Mouse (Mus musculus): ENCODE results near the gene Ifna5.

- TF ChIP-seq POLR2A (IDR thresholded peaks at IDR 0.05; ENCODE audit: low read depth, low read length) (no peak), CTCF (conservative IDR thresholded peaks at IDR 0.05; ENCODE audit: insufficient read depth, insufficient read length, low read depth, low read length) (peak; percentile 97)
Measured at GRCm38 (mm10) chr4:88867366-88867925, 32.1 kb downstream of the Ifna5 start.

Data from kidney, adult 2 months (tissue).